Mouse (Mus musculus): ENCODE data around the gene Gm28961. TPM values are rescaled to one million over a fixed set of nuclear protein-coding genes. Genes with fewer than 3 reads are reported as not detected.
"Not testable (repeated sequence)": the region's sequence is repeated elsewhere in the genome, so short reads cannot be mapped to it uniquely, and the experiment has no call there.

Gm28961 gene
- total RNA-seq (2012; rRNA removed) (not detected in 2 replicates), polyA plus RNA-seq (2012; ENCODE audit: insufficient read depth in 1 of 2, insufficient read length in 2 of 2, low read depth in 1 of 2, low replicate concordance in 2 of 2, missing spikeins in 1 of 2) (not detected)

DNA sequence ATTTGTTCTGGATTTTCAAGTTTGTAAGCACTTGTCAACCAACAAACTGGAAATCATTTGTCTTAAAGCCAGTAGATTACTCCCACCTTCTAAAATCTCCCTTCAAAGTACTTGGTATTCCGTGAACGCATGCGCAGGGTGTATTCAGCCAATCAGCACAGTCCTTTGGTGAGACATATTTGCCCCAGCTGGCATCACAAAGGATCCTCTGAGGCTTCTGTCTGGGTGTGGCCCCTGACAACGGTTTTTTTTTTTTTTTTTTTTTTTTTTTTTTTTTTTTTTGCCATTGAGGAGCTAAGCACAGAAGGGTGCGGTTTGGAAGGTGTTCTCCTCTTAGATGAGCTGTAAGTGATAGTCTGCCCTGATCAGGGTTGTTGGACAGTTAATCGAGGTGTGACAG, at the start of gene Gm28961:
Gene Gm28961 (plus strand): TSS at position 301 of the 400 bp plus-strand sequence.
- H3K4me1 ChIP-seq (ENCODE audit: control insufficient read depth in 1 of 2, insufficient read depth in 2 of 2, low read length in 2 of 2); H3K27me3 ChIP-seq (ENCODE audit: control insufficient read depth in 1 of 2, insufficient read depth in 2 of 2, low read length in 2 of 2); H3K9me3 ChIP-seq (replicated peaks; ENCODE audit: insufficient read depth, low read length); H3K4me3 ChIP-seq (ENCODE audit: control insufficient read depth in 1 of 2, insufficient read depth in 1 of 2, low read depth in 2 of 2, low read length in 2 of 2); H3K9ac ChIP-seq (ENCODE audit: control insufficient read depth, low read depth, low read length, poor library complexity, severe bottlenecking); H3K79me2 ChIP-seq (ENCODE audit: control insufficient read depth, insufficient read depth, low read length, poor library complexity); H3K27ac ChIP-seq (ENCODE audit: control insufficient read depth, low read depth, low read length); DNase-seq (ENCODE audit: low read depth, low spot score); H3K36me3 ChIP-seq (ENCODE audit: control insufficient read depth in 1 of 2, insufficient read depth in 2 of 2, low read length in 2 of 2): not testable (repeated sequence)

Other genes starting within 250 kb of the Gm28961 start
- not detected in 2 replicates for gene Gm21943, start 172.0 kb upstream of the Gm28961 start, total RNA-seq (2012; rRNA removed)
- gene Gm21943, start 172.0 kb upstream of the Gm28961 start, polyA plus RNA-seq (2012; ENCODE audit: insufficient read depth in 1 of 2, insufficient read length in 2 of 2, low read depth in 1 of 2, low replicate concordance in 2 of 2, missing spikeins in 1 of 2): not detected

Data from MEL (cell line).